24 mouse cellular contexts compared by ENCODE assay signal in the genomic region with DNA sequence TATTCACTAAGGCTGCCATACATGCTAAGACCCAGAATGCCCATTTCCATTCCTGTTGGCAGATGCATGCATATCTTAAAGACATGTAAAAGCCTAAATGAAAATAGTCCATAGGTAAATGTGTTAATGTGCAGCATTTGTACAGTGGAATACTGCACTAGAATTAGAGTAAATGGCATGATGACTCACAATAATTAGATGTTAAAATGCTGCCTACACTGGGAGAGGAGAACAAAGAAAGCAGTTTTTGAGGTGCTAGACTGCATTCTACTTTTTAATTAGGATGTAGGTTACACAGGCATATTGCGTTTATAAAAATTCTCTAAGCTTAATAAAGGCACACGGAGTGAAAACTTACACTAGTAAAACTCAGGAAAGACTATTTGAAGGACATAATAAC. TPM values are rescaled to one million over a fixed set of nuclear protein-coding genes. Genes with fewer than 3 reads are reported as not detected.
"Had no signal": no experiment of that assay in that cellular context is flagged by ENCODE, and none has a peak within 500 bp of the region (broad histone marks: within the 10 kb centered on the region; RNA-seq: fewer than 3 reads in every experiment).

No protein-coding gene starts in this region.

- ATAC-seq: liver, embryonic 12.5 days; midbrain, embryonic 13.5 days; midbrain, embryonic 16.5 days had no signal

- H3K9me3 ChIP-seq: limb, embryonic 10.5 days; limb, embryonic 13.5 days; liver, embryonic 12.5 days; liver, embryonic 15.5 days; lung, embryonic 15.5 days; megakaryocyte, embryonic 14.5 days; midbrain, embryonic 10.5 days; midbrain, embryonic 13.5 days; neural tube, embryonic 13.5 days had no signal

- DNase-seq: kidney, adult 2 months; kidney, postnatal 25 days; layer of hippocampus, postnatal 36 days; liver; lung, adult 18-20 months; lung, postnatal 10 days; lung, postnatal 36 days; thymus, postnatal 36 days had no signal

- H3K27ac ChIP-seq: kidney, postnatal 0 days; layer of hippocampus, adult 2 months; limb, embryonic 10.5 days; limb, embryonic 13.5 days; liver, embryonic 12.5 days; liver, embryonic 15.5 days; lung, embryonic 15.5 days; midbrain, embryonic 10.5 days; midbrain, embryonic 13.5 days; neural tube, embryonic 13.5 days; stomach, postnatal 0 days had no signal

- H3K4me3 ChIP-seq: layer of hippocampus, adult 2 months; limb, embryonic 10.5 days; limb, embryonic 13.5 days; liver, embryonic 12.5 days; liver, embryonic 15.5 days; lung, embryonic 15.5 days; megakaryocyte, embryonic 14.5 days; midbrain, embryonic 10.5 days; midbrain, embryonic 13.5 days; myocyte; neural tube, embryonic 13.5 days had no signal

- H3K9ac ChIP-seq: limb, embryonic 13.5 days; liver, embryonic 12.5 days; liver, embryonic 15.5 days; lung, embryonic 15.5 days; midbrain, embryonic 13.5 days; neural tube, embryonic 13.5 days had no signal

- H3K4me1 ChIP-seq: limb, embryonic 10.5 days; limb, embryonic 13.5 days; liver, embryonic 12.5 days; liver, embryonic 15.5 days; lung, embryonic 15.5 days; midbrain, embryonic 10.5 days; midbrain, embryonic 13.5 days; neural tube, embryonic 13.5 days had no signal

- H3K4me2 ChIP-seq: limb, embryonic 13.5 days; liver, embryonic 12.5 days; liver, embryonic 15.5 days; lung, embryonic 15.5 days; midbrain, embryonic 13.5 days; neural tube, embryonic 13.5 days had no signal

- H3K27me3 ChIP-seq: limb, embryonic 13.5 days; liver, embryonic 12.5 days; liver, embryonic 15.5 days; lung, embryonic 15.5 days; megakaryocyte, embryonic 14.5 days; midbrain, embryonic 13.5 days; neural tube, embryonic 13.5 days had no signal

RNA-seq across cellular contexts. Expression of a gene that starts 38.4 kb away (rescaled TPM):
- polyA plus RNA-seq: kidney, embryonic 14.5 days; kidney, postnatal 0 days; limb, embryonic 10.5 days; limb, embryonic 13.5 days; liver, embryonic 12.5 days; midbrain, embryonic 10.5 days; myocyte; stomach, embryonic 14.5 days; stomach, postnatal 0 days had no signal
